Mouse (Mus musculus): Measurements from ENCODE around the gene Tex22.

GRCm38 (mm10) chr12:113061606-113062005 lies 12.7 kb upstream of the Tex22 start:
- TF ChIP-seq EP300 (IDR thresholded peaks at IDR 0.05; ENCODE audit: insufficient read depth, low read depth, low read length) (no peak), CTCF (IDR thresholded peaks at IDR 0.05; ENCODE audit: low read depth, low read length) (no peak)
